ENCODE assay signal across 9 mouse cellular contexts in genomic region chr10:8133451-8133952, GRCm38 (mm10).
A peak's percentile ranks its signal among the peaks of the same experiment; 100 is the strongest.
DNase-seq lines count a peak whose midpoint lies in the region; ATAC-seq and TF ChIP-seq lines count a peak whose summit lies in the region.
"Had no signal": no experiment of that assay in that cellular context is flagged by ENCODE, and none has a peak within 500 bp of the region (broad histone marks: within the 10 kb centered on the region; RNA-seq: fewer than 3 reads in every experiment).

No protein-coding gene starts in this region.

- peak overlapping the region; percentile 14 for H3K4me2 ChIP-seq in hindbrain, embryonic 13.5 days
- H3K4me2 ChIP-seq in midbrain, embryonic 11.5 days = peak overlapping the region; percentile 20; the same call in 1 of the 2 replicates

- TF ChIP-seq CTCF in brain, embryonic 14.5 days (IDR thresholded peaks at IDR 0.05; ENCODE audit: borderline replicate concordance, extremely low read depth, insufficient read depth, insufficient read length) = no peak

- 20% methylated on average over 13 of the region's 13 CpGs for WGBS in hindbrain, embryonic 13.5 days
- WGBS in midbrain, embryonic 11.5 days = 19% methylated on average over 13 of the region's 13 CpGs

- H3K27me3 ChIP-seq in hindbrain, embryonic 13.5 days = no peaks in the 10 kb centered on the region
- H3K27me3 ChIP-seq in midbrain, embryonic 11.5 days (ENCODE audit: control insufficient read depth, insufficient read depth, low read length) = no peaks in the 10 kb centered on the region; the same call in 1 of the 2 replicates

- no peak for TF ChIP-seq POLR2A in brain, embryonic 14.5 days (IDR thresholded peaks at IDR 0.05; ENCODE audit: borderline replicate concordance, extremely low read depth, insufficient read depth, insufficient read length, poor library complexity, severe bottlenecking)

- H3K4me1 ChIP-seq in hindbrain, embryonic 13.5 days (replicated peaks) = peaks cover 12% of the 10 kb centered on the region
- peaks cover 12% of the 10 kb centered on the region; the same call in 1 of the 2 replicates for H3K4me1 ChIP-seq in midbrain, embryonic 11.5 days (ENCODE audit: control insufficient read depth, insufficient read depth, low read length)

- no peak overlapping the region for H3K4me3 ChIP-seq in hindbrain, embryonic 13.5 days
- H3K4me3 ChIP-seq in midbrain, embryonic 11.5 days (ENCODE audit: low read depth, low read length) = no peak overlapping the region

- ATAC-seq in cerebellum, adult (ENCODE audit: insufficient number of reproducible peaks, low FRiP score, low TSS enrichment) = no peak
- ATAC-seq in hindbrain, embryonic 13.5 days (ENCODE audit: low FRiP score) = peak; percentile 74
- ATAC-seq in midbrain, embryonic 11.5 days (ENCODE audit: low FRiP score) = peak; percentile 71
- no peak for ATAC-seq in granulocyte monocyte progenitor cell, adult 5-6 weeks (replicated peaks; ENCODE audit: poor library complexity, severe bottlenecking)

- no peaks in the 10 kb centered on the region for H3K36me3 ChIP-seq in hindbrain, embryonic 13.5 days
- no peaks in the 10 kb centered on the region for H3K36me3 ChIP-seq in midbrain, embryonic 11.5 days (ENCODE audit: control insufficient read depth, insufficient read depth, low read length)

- no peaks in the 10 kb centered on the region for H3K9me3 ChIP-seq in hindbrain, embryonic 13.5 days
- no peaks in the 10 kb centered on the region for H3K9me3 ChIP-seq in midbrain, embryonic 11.5 days (ENCODE audit: control insufficient read depth, low read length)

- H3K27ac ChIP-seq in hindbrain, embryonic 13.5 days = no peak overlapping the region
- H3K27ac ChIP-seq in midbrain, embryonic 11.5 days (ENCODE audit: low read depth, low read length) = no peak overlapping the region

- H3K9ac ChIP-seq in hindbrain, embryonic 13.5 days = no peak overlapping the region
- no peak overlapping the region for H3K9ac ChIP-seq in midbrain, embryonic 11.5 days (ENCODE audit: low read length)

- DNase-seq in cerebellum, postnatal 14 days = peak; percentile 13 to 18
- DNase-seq in brain, embryonic 14.5 days (ENCODE audit: low read depth) = peak; percentile 75
- peak; percentile 86 for DNase-seq in midbrain, embryonic 11.5 days (ENCODE audit: low spot score, missing footprints)
- DNase-seq in testis, postnatal 14 days (ENCODE audit: low spot score) = no peak
- no peak for DNase-seq in spleen, adult 18-20 months
- DNase-seq: gastrocnemius, postnatal 10 days had no signal

Comparison
In these comparisons a context has a peak if more than half of its experiments do, and no peak if none do; other contexts are left out.
1. DNase-seq: peak in cerebellum, postnatal 14 days (2 of 2), brain, embryonic 14.5 days (single experiment) and midbrain, embryonic 11.5 days (single experiment); none in testis, postnatal 14 days (single experiment) and spleen, adult 18-20 months (0 of 2).
2. ATAC-seq: peak in hindbrain, embryonic 13.5 days (single experiment) and midbrain, embryonic 11.5 days (single experiment); none in cerebellum, adult (single experiment) and granulocyte monocyte progenitor cell, adult 5-6 weeks (single experiment).